Mouse (Mus musculus) neural tube, embryonic 14.5 days (tissue): ENCODE results near the gene Skap1. TPM values are rescaled to one million over a fixed set of nuclear protein-coding genes. Genes with fewer than 3 reads are reported as not detected.
"Not testable (repeated sequence)": the region's sequence is repeated elsewhere in the genome, so short reads cannot be mapped to it uniquely, and the experiment has no call there.

ENCODE experiments used
- ATAC-seq: fragments of 200-750 bp; cut with Nextera tagmentation; 2 replicates; pipeline ENCODE4 v1.8.0; 2017; ENCODE audit warnings: low read depth, mild to moderate bottlenecking, moderate TSS enrichment, moderate library complexity
- H3K27ac ChIP-seq: fragments of 300-500 bp; sonication (generic); 2 replicates; pipeline ENCODE4 v1.5.1; 2014; ENCODE audit warnings: low read depth, mild to moderate bottlenecking, control low read depth, low read length, moderate library complexity, mixed read lengths
- H3K27me3 ChIP-seq: fragments of 300-500 bp; sonication (generic); 2 replicates; pipeline ENCODE4 v1.6.1; 2014; ENCODE audit warnings: low read length; ENCODE audit not compliant: control insufficient read depth, insufficient read depth
- H3K36me3 ChIP-seq: fragments of 300-500 bp; sonication (generic); 2 replicates; pipeline ENCODE4 v1.6.1; 2014; ENCODE audit warnings: low read length, mixed read lengths; ENCODE audit not compliant: control insufficient read depth, insufficient read depth
- H3K4me1 ChIP-seq: fragments of 300-500 bp; sonication (generic); 2 replicates; pipeline ENCODE4 v1.6.1; 2014; ENCODE audit warnings: low read length; ENCODE audit not compliant: control insufficient read depth, insufficient read depth
- H3K4me2 ChIP-seq: fragments of 300-500 bp; sonication (generic); 2 replicates; pipeline ENCODE4 v1.6.1; 2014; ENCODE audit warnings: mild to moderate bottlenecking, low read depth, low read length, control low read depth
- H3K4me3 ChIP-seq: fragments of 300-500 bp; sonication (generic); 2 replicates; pipeline ENCODE4 v1.5.1; 2014; ENCODE audit warnings: low read depth, low read length, control low read depth, mixed read lengths
- H3K9ac ChIP-seq: fragments of 300-500 bp; sonication (generic); replicated peaks from 2 replicates; pipeline ENCODE4 v1.6.1; 2014; ENCODE audit warnings: low read depth, mild to moderate bottlenecking, control low read depth, low read length, mixed read lengths
- H3K9me3 ChIP-seq: fragments of 300-500 bp; sonication (generic); 2 replicates; pipeline ENCODE4 v1.6.1; 2016; ENCODE audit warnings: low read length; ENCODE audit not compliant: control insufficient read depth
- WGBS: fragments of 180-500 bp; shearing (Covaris S2); extraction: QIAGEN DNeasy Blood & Tissue Kit; methylation state at CpG from one replicate; pipeline ENCODE4 v1.1.7; 2014; 5-methylcytosine and 5-hydroxymethylcytosine counted together
- polyA plus RNA-seq: library from polyadenylated mRNA; unstranded; fragments of >200 nt; fragmentation: Nextera tagmentation; extraction: Ambion mirVana; gene quantifications from 2 replicates; pipeline ENCODE4 v1.2.1, GENCODE M21; 2014

The Skap1 gene
- polyA plus RNA-seq, 1 experiment from 2014 or later, result 10.8 TPM

DNA sequence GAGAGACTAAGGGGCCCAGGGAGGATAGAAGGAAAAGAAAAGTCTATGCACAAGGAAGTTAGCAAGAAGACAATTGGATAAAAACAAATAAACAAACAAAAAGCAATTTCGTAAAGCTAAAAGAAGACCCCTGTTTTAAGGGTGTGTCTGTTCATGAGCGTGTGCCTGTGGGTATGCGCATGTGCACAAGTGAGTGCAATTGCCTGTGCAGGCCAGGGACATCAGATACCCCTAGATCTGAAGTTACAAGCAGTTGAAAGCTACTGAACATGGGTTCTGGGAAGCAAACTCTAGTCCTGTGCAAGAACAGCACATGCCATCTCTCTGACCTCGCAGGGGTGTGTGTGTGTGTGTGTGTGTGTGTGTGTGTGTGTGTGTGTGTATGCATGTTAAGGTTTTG, 233.1 kb downstream of the Skap1 start:
- no peak for ATAC-seq
- Histone ChIP-seq H3K4me2 (no peak overlapping the region), H3K4me3 (no peak overlapping the region), H3K9me3 (no peaks in the 10 kb centered on the region), H3K9ac (no peak overlapping the region), H3K36me3 (no peaks in the 10 kb centered on the region), H3K27me3 (no peaks in the 10 kb centered on the region), H3K4me1 (peaks cover 11% of the 10 kb centered on the region), H3K27ac (no peak overlapping the region)
- 81% methylated on average over 4 of the region's 4 CpGs for WGBS

DNA sequence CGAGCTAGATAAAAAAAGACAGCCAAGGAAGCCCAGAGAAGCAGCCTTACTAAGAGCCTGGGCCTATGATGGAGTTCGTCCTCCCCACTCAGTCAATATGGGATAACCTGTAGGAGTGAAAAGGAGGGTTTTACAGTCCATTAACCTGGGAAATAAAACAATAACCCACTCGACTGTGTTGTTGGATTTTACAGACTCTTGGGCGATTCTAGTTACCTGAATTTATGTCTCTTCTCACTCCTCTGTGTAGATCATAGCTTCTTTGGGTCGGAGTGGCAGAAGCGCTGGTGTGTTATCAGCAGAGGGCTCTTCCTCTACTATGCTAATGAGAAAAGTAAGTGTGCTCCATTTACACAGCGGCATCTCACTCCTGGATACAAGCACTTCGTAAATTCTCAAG, 239.4 kb downstream of the Skap1 start:
- no peaks in the 10 kb centered on the region for H3K27me3 ChIP-seq
- H3K4me1 ChIP-seq, result 0 out of 2 replicates have a peak, but pooled peaks cover 9% of the 10 kb centered on the region
- H3K4me2 ChIP-seq, result no peak overlapping the region
- no peak overlapping the region for H3K9ac ChIP-seq
- WGBS, result 63% methylated on average over 8 of the region's 8 CpGs
- H3K4me3 ChIP-seq, result no peak overlapping the region
- H3K36me3 ChIP-seq, result no peaks in the 10 kb centered on the region
- H3K9me3 ChIP-seq, result no peaks in the 10 kb centered on the region
- no peak for ATAC-seq
- no peak overlapping the region for H3K27ac ChIP-seq

DNA sequence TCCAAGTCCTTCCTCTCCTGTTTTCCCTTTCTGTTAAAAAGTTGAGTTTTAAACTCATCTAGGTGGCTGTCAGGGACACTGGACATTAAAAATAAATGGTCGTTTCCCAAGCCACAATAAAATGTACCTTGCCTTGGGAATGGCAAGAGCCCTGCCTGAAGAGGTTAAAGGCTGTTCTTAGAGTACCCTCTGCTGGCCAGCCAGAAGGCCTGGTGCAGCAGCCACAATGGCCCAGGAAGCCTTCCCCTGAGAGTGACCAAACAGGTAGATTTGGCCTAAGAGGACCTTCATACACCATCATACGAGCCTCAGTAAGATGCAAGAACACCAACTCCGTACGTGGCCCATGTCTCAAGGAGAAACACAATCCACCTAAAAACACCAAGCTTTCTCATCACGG, 246.9 kb downstream of the Skap1 start:
- no peak for ATAC-seq
- WGBS, result 52% methylated on average over 5 of the region's 5 CpGs
- no peak overlapping the region for H3K9ac ChIP-seq
- no peak overlapping the region for H3K4me3 ChIP-seq
- peak overlapping the region; percentile 46 for H3K27ac ChIP-seq
- H3K4me1 ChIP-seq, result peaks cover 34% of the 10 kb centered on the region
- no peaks in the 10 kb centered on the region for H3K27me3 ChIP-seq
- H3K36me3 ChIP-seq, result no peaks in the 10 kb centered on the region
- H3K9me3 ChIP-seq, result no peaks in the 10 kb centered on the region
- H3K4me2 ChIP-seq, result no peak overlapping the region

DNA sequence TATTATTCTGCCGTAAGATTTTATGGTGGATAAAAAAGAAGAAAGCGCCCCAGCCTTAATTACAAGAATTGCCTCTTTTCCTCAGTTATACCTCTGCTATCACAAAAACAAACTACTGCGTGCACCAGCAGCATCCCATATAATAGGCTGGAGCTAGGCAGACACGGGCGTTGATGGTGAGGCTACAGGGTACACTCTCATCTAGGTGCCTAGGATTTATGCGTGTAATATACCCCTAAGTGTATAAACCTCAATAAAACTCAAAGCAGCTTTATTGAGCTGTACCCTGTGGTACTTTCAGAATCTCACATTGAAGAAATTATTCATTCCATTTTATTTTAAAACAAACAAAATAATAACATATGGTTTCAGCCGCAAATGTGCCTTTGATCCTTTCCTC, 247.3 kb downstream of the Skap1 start:
- H3K9ac ChIP-seq, result no peak overlapping the region
- peaks cover 34% of the 10 kb centered on the region for H3K4me1 ChIP-seq
- no peaks in the 10 kb centered on the region for H3K9me3 ChIP-seq
- H3K36me3 ChIP-seq, result no peaks in the 10 kb centered on the region
- no peak overlapping the region for H3K4me3 ChIP-seq
- H3K27ac ChIP-seq, result peak overlapping the region; percentile 55
- H3K27me3 ChIP-seq, result no peaks in the 10 kb centered on the region
- 49% methylated on average over 7 of the region's 7 CpGs for WGBS
- ATAC-seq, result peak; percentile 34; the same call in 1 of the 2 replicates
- no peak overlapping the region for H3K4me2 ChIP-seq

DNA sequence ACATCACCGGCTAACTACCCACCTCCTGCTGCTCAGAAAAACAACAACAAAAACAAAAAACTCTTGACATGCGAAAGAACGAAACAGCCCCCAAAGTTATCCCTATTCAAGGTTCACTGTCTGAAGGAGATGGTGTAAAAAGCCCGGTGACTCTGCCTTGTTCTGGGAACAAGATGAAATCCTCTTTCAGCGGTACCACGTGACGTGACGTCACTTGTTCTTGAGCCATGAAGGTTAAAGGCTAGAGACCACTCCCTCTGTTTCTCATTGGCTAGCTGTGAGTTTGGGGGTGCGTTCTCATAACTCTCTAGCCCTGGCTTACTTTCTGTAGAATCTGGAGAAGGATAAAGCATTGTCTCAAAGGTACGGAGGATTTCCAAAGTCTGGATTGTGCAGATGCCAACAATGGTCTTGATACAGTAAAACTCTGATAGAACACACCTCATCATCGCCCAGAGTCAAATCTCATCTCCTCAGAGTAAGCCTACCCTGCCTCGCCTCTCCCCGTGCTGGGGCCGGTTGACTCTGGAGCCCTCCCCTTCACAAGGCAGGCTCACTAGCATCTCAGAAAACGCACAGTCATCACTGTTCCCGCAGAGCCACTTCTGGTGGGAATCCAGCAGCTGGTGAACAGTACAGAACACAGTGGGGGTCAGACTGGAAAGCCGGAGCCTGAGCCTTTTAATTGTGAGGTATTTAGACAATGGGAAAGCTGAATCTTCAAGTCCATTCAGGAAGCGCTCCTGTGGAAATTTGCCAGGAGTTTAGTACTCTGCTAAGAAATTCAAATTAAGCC, 249.0 kb downstream of the Skap1 start:
- H3K4me3 ChIP-seq, result no peak overlapping the region
- no peak overlapping the region for H3K9ac ChIP-seq
- ATAC-seq, result peak; percentile 66
- peaks cover 30% of the 10 kb centered on the region for H3K4me1 ChIP-seq
- H3K4me2 ChIP-seq, result no peak overlapping the region; the same call in 1 of the 2 replicates
- no peaks in the 10 kb centered on the region for H3K9me3 ChIP-seq
- H3K27ac ChIP-seq, result peak overlapping the region; percentile 55
- H3K27me3 ChIP-seq, result no peaks in the 10 kb centered on the region
- WGBS, result 43% methylated on average over 18 of the region's 18 CpGs
- H3K36me3 ChIP-seq, result no peaks in the 10 kb centered on the region

DNA sequence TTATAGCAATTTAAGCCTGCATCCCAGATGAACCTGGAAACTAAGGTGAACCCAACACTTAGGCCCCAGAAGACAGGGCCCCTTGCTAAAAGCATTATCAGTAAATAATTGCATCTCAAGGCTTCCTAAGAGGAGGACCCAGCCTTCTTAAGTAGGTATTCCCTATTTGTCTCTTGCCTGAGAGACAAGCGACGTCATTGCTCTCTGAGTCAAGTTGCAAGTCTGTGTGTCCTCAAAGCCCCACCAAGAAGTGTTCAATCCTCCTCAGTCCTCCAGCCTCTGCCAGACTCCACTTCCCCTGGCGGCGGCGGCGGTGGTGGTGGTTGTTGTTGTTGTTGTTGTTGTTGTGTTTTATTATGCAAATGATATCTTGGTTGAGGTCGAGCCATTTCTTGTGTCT, 249.6 kb downstream of the Skap1 start:
- no peaks in the 10 kb centered on the region for H3K27me3 ChIP-seq
- peak overlapping the region; percentile 55 for H3K27ac ChIP-seq
- H3K4me1 ChIP-seq, result peaks cover 35% of the 10 kb centered on the region
- H3K4me2 ChIP-seq, result no peak overlapping the region; the same call in 1 of the 2 replicates
- H3K36me3 ChIP-seq, result no peaks in the 10 kb centered on the region
- WGBS, result 38% methylated on average over 7 of the region's 7 CpGs
- H3K9me3 ChIP-seq, result no peaks in the 10 kb centered on the region
- no peak overlapping the region for H3K4me3 ChIP-seq
- no peak for ATAC-seq
- no peak overlapping the region for H3K9ac ChIP-seq

DNA sequence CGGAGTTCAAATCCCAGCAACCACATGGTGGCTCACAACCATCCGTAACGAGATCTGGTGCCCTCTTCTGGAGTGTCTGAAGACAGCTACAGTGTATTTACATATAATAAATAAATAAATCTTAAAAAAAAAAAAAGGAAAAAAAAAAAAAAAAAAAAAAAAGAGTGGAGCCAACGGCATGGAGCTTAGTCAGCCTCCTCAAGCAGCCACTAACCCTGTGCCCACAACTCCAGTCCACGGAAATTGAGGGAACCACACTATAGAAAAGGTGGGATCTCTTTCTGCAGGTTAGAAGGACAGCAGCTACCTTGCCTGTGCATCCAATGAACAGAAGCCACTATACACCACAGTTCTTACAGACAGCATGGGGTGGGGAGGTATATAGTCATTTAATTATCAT, 250.8 kb downstream of the Skap1 start:
- 83% methylated on average over 3 of the region's 5 CpGs for WGBS
- H3K27ac ChIP-seq, result peak overlapping the region; percentile 25; the same call in 1 of the 2 replicates
- H3K9me3 ChIP-seq, H3K27me3 ChIP-seq, H3K9ac ChIP-seq, H3K4me2 ChIP-seq, ATAC-seq, H3K4me3 ChIP-seq, H3K36me3 ChIP-seq: not testable (repeated sequence)
- peaks cover 38% of the 10 kb centered on the region for H3K4me1 ChIP-seq

DNA sequence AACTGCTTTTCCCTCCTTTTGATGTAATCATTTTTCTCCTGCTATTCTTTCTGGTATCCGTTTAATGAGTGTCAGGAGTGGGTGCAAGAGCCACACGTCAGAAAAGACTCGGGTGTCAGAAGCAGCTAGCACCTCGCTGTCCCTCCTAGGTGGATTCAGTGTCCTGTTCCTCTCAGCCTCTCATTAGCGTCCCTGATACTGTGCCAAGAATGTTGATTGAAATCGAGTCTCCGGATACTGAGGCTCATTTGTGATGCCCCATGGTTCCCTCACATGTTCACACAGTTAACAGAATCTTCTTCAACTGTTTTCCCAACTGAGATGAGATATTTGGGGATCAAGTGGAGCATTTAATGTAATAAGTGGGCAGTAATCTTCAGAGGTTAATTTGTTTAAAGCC, 254.2 kb downstream of the Skap1 start:
- Histone ChIP-seq H3K9ac (no peak overlapping the region), H3K9me3 (no peaks in the 10 kb centered on the region), H3K4me1 (peaks cover 21% of the 10 kb centered on the region), H3K27me3 (no peaks in the 10 kb centered on the region), H3K27ac (peak overlapping the region; percentile 64), H3K36me3 (no peaks in the 10 kb centered on the region), H3K4me3 (no peak overlapping the region), H3K4me2 (no peak overlapping the region)
- WGBS, result 31% methylated on average over 7 of the region's 7 CpGs
- no peak for ATAC-seq

DNA sequence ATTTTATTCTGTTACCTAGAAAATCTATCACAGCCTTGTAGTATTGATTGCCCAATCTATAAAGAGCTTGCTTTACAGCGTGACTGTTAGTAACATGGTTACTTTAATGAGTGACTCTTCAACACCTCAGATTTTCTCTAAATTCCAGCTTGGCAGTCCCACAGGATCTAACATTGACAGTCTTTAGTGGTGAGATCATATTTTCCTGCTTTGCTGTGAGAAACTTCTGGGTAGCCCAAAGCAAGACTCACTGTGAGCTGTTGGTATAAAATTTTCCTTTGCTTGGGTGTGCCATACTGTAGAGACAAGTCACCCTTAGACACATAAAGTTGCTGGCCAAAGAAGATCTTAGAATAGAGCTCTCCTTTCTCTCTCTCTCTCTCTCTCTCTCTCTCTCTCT, 261.4 kb downstream of the Skap1 start:
- Histone ChIP-seq H3K27ac (no peak overlapping the region), H3K9me3 (no peaks in the 10 kb centered on the region), H3K9ac (no peak overlapping the region), H3K4me1 (peaks cover 8% of the 10 kb centered on the region; the same call in 1 of the 2 replicates), H3K4me3 (no peak overlapping the region), H3K27me3 (no peaks in the 10 kb centered on the region), H3K36me3 (no peaks in the 10 kb centered on the region), H3K4me2 (no peak overlapping the region)
- WGBS, result 84% methylated on average over 1 of the region's 1 CpGs
- ATAC-seq, result no peak
